Mouse (Mus musculus): ENCODE measurements at regions not wholly inside any gene's neighbourhood (a gene's known extent, or its start where the extent isn't known, plus 50 kb on each side); places are given as distances from the start of the nearest gene placed in this dataset.

DNA sequence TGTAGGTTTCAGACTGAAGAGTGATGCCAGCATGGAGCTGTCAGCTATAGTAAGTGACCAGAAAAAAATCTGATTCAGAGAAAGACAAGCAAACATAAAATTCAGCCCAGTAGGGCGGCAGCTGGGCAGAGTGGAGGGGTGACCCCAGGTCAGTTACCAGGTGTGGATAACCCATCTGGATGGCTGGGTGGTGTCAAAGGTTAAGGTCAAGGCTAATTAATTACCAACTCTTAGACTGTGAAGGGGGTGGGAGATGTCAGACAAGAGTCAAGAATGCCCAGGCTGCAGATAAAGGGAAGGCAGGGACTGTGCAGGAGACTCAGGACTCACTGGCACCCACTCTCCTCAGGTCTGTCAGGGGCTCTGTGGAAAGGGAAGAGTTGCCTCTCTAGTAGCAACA, 188.1 kb downstream of the Bcl2l11 start:
- no peak overlapping the region for H3K9ac ChIP-seq (ENCODE audit: low read depth, low read length)
- DNase-seq (ENCODE audit: low spot score) (no peak), ATAC-seq (ENCODE audit: low read depth) (no peak; the same call in 1 of the 2 replicates)
- no peak overlapping the region for H3K27ac ChIP-seq (replicated peaks; ENCODE audit: low read depth, low read length)
- no peak overlapping the region for H3K4me3 ChIP-seq (ENCODE audit: low read depth, low read length)
- no peak overlapping the region for H3K4me2 ChIP-seq (ENCODE audit: low read depth, low read length)
- peaks cover 32% of the 10 kb centered on the region for H3K4me1 ChIP-seq (ENCODE audit: control insufficient read depth, insufficient read depth, low read length)
- WGBS: 67% methylated on average over 1 of the region's 1 CpGs
- no peaks in the 10 kb centered on the region for H3K27me3 ChIP-seq (replicated peaks; ENCODE audit: control insufficient read depth, insufficient read depth, low read length)
- no peaks in the 10 kb centered on the region for H3K36me3 ChIP-seq (ENCODE audit: control insufficient read depth, insufficient read depth, low read length)
- H3K9me3 ChIP-seq (ENCODE audit: control insufficient read depth, low read length): no peaks in the 10 kb centered on the region

DNA sequence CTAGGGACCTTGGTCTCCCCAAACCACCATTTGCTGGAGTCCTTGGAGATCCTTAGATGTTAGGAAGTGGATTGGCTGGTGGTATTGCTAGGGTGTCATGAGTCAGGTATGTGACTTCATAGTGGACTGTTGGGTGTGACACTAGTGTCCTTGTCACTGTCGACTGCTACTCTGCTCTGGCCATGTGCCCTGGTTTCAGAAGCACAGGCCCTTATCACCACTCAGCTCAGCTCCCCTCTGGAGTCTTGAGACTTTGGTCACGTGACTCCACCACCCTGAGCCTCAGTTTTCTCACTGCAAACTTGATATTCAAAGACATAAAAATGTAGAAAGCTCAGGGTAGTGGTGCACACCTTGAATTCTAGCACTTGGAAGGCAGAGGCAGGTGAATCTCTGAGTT, 190.7 kb downstream of the Bcl2l11 start:
- Histone ChIP-seq H3K4me2 (ENCODE audit: low read depth, low read length) (no peak overlapping the region), H3K27me3 (replicated peaks; ENCODE audit: control insufficient read depth, insufficient read depth, low read length) (no peaks in the 10 kb centered on the region), H3K4me3 (ENCODE audit: low read depth, low read length) (no peak overlapping the region), H3K9ac (ENCODE audit: low read depth, low read length) (no peak overlapping the region), H3K27ac (replicated peaks; ENCODE audit: low read depth, low read length) (no peak overlapping the region), H3K36me3 (ENCODE audit: control insufficient read depth, insufficient read depth, low read length) (no peaks in the 10 kb centered on the region), H3K9me3 (ENCODE audit: control insufficient read depth, low read length) (no peaks in the 10 kb centered on the region), H3K4me1 (ENCODE audit: control insufficient read depth, insufficient read depth, low read length) (peaks cover 23% of the 10 kb centered on the region)
- no peak for DNase-seq (ENCODE audit: low spot score)
- WGBS: 89% methylated on average over 2 of the region's 2 CpGs
- no peak for ATAC-seq (ENCODE audit: low read depth)

DNA sequence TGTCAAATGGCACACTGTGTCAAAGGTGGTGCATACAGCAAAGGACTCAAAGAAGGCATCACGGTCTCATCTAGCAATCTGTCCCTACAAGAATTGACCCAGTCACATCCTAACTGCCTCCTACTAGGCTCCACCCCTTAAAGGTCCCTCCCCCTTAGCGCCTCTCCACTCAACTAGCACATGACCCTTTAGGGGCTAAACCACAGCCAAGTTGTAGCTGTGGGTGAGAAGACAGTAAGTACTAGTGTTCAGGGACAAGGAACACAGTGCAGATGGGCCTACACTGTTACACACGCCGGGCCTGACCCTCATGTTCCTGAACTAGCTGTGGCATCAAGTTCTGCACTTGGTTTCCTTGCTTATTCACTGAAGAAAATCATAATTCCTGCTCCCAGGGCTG, 192.4 kb downstream of the Bcl2l11 start:
- Histone ChIP-seq H3K4me3 (ENCODE audit: low read depth, low read length) (no peak overlapping the region), H3K27me3 (replicated peaks; ENCODE audit: control insufficient read depth, insufficient read depth, low read length) (no peaks in the 10 kb centered on the region), H3K9me3 (ENCODE audit: control insufficient read depth, low read length) (no peaks in the 10 kb centered on the region), H3K9ac (ENCODE audit: low read depth, low read length) (no peak overlapping the region), H3K36me3 (ENCODE audit: control insufficient read depth, insufficient read depth, low read length) (no peaks in the 10 kb centered on the region), H3K4me1 (ENCODE audit: control insufficient read depth, insufficient read depth, low read length) (peaks cover 11% of the 10 kb centered on the region), H3K27ac (replicated peaks; ENCODE audit: low read depth, low read length) (no peak overlapping the region), H3K4me2 (ENCODE audit: low read depth, low read length) (no peak overlapping the region)
- 68% methylated on average over 4 of the region's 4 CpGs for WGBS
- ATAC-seq (ENCODE audit: low read depth) (no peak), DNase-seq (ENCODE audit: low spot score) (no peak)

DNA sequence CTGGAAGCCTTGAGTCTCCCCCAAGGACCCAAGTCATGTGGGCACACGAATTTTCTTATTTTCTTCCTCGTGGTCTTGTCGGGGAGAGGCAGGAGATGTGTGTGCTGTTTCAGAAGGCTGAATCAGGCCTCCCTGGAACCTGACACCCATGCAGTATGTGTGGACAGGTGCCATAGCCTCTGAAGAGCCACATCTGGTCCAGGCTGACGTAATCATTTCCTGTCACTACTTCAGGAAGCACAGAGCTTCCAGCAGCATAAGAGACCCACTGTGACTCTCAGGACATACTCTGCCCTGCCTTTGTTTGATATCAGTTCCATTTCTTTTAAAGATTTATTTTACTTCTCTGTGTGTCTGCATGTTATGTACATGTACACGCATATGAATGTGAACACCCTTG, 193.1 kb downstream of the Bcl2l11 start:
- DNase-seq (ENCODE audit: low spot score) (peak; percentile 76), ATAC-seq (ENCODE audit: low read depth) (peak; percentile 71)
- Histone ChIP-seq H3K4me2 (ENCODE audit: low read depth, low read length) (no peak overlapping the region), H3K9me3 (ENCODE audit: control insufficient read depth, low read length) (no peaks in the 10 kb centered on the region), H3K4me1 (ENCODE audit: control insufficient read depth, insufficient read depth, low read length) (peaks cover 11% of the 10 kb centered on the region; the same call in 1 of the 2 replicates), H3K27ac (replicated peaks; ENCODE audit: low read depth, low read length) (no peak overlapping the region; the same call in 1 of the 2 replicates), H3K4me3 (ENCODE audit: low read depth, low read length) (no peak overlapping the region), H3K36me3 (ENCODE audit: control insufficient read depth, insufficient read depth, low read length) (no peaks in the 10 kb centered on the region), H3K9ac (ENCODE audit: low read depth, low read length) (no peak overlapping the region), H3K27me3 (replicated peaks; ENCODE audit: control insufficient read depth, insufficient read depth, low read length) (no peaks in the 10 kb centered on the region)
- 26% methylated on average over 5 of the region's 5 CpGs for WGBS

DNA sequence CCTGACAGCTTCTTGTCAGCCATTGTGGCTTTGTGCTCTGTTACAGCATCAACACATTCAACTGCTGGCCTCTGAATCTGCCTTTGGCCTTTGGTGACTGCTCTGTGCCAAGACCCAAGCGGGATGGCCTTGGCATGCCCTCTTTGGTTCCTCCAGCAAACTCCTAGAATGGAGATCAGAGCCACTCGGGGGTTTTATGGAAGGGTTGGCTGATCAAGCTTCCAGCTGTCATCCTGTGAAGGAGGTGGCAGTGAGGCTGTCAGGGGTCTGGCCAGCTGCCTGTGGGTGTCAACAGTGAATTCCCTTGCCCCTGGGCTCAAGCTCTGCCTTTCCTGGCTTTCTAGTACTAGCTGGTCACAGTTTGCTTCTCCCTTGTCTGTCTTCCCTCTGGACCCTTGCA, 195.6 kb downstream of the Bcl2l11 start:
- H3K4me1 ChIP-seq (ENCODE audit: control insufficient read depth, insufficient read depth, low read length): peaks cover 25% of the 10 kb centered on the region
- WGBS: 74% methylated on average over 2 of the region's 2 CpGs
- no peaks in the 10 kb centered on the region for H3K36me3 ChIP-seq (ENCODE audit: control insufficient read depth, insufficient read depth, low read length)
- 0 out of 2 replicates have a peak overlapping the region, but pooled peaks have one; percentile 5 for H3K27ac ChIP-seq (replicated peaks; ENCODE audit: low read depth, low read length)
- no peak for ATAC-seq (ENCODE audit: low read depth)
- DNase-seq (ENCODE audit: low spot score): peak; percentile 61
- no peak overlapping the region for H3K9ac ChIP-seq (ENCODE audit: low read depth, low read length)
- H3K27me3 ChIP-seq (replicated peaks; ENCODE audit: control insufficient read depth, insufficient read depth, low read length): no peaks in the 10 kb centered on the region
- no peaks in the 10 kb centered on the region for H3K9me3 ChIP-seq (ENCODE audit: control insufficient read depth, low read length)
- no peak overlapping the region for H3K4me2 ChIP-seq (ENCODE audit: low read depth, low read length)
- no peak overlapping the region for H3K4me3 ChIP-seq (ENCODE audit: low read depth, low read length)

DNA sequence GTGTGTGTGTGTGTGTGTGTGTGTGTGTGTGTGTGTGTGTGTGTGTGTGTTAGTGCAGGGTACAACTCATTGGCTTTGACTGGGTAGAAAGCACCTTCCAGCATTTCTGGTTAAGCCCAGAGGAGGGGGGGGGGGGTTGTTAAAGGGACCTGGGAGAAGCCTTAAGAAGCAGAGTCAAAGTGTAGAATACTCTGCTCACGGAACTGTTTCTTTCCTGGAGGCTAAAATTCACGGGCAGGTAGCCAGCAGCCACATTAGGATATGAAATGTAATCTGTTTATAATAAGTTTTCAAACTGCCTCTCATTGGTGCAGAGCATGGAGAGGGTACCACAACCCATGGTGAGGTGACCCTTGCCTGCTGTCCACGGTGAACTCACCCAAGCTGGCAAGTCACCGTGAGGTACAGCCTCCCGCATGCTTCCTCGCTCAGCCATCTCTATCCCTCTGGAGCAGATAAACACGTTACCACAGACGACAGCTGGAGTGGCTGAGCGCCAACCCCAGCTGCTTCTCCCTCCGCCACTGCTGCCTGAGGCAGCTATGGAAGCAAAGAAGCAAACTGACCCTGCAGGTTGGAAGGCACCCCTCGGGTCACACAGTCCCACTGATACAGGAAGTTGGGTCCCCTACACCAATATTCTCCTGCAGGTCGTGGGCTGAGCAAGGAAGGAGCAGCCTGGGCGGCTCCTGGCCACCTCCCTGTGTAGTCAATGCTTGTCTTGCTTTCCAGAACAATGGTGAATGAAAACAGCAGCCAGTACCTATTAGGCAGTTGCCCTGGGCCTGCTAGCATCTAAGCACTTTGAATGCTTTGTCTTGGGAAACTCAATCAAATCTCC, 198.6 kb downstream of the Bcl2l11 start:
- Histone ChIP-seq H3K4me3 (ENCODE audit: low read depth, low read length) (no peak overlapping the region), H3K27ac (replicated peaks; ENCODE audit: low read depth, low read length) (peak overlapping the region; percentile 80), H3K36me3 (ENCODE audit: control insufficient read depth, insufficient read depth, low read length) (no peaks in the 10 kb centered on the region), H3K4me2 (ENCODE audit: low read depth, low read length) (peak overlapping the region; percentile 41), H3K9ac (ENCODE audit: low read depth, low read length) (no peak overlapping the region), H3K27me3 (replicated peaks; ENCODE audit: control insufficient read depth, insufficient read depth, low read length) (no peaks in the 10 kb centered on the region), H3K9me3 (ENCODE audit: control insufficient read depth, low read length) (no peaks in the 10 kb centered on the region), H3K4me1 (ENCODE audit: control insufficient read depth, insufficient read depth, low read length) (peaks cover 17% of the 10 kb centered on the region)
- DNase-seq (ENCODE audit: low spot score) (peak; percentile 90), ATAC-seq (ENCODE audit: low read depth) (peak; percentile 83)
- 13% methylated on average over 13 of the region's 13 CpGs for WGBS

DNA sequence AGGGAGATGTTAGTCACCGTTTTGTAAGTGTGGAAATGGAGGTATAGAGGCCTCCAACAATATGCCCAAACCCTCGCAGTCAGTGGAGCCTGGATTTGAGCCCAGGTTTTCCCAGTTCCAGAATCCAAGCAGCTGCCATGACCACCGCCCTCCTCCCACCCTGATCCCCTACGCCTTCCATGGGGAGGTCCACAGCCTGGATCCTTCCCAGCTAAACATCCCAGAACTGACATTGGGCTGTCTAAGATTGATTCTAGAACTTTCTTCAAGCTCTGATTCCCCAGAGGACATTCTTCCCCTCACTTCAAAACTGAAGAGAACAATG, 199.2 kb downstream of the Bcl2l11 start:
- Histone ChIP-seq H3K4me1 (ENCODE audit: control insufficient read depth, insufficient read depth, low read length) (peaks cover 17% of the 10 kb centered on the region), H3K4me2 (ENCODE audit: low read depth, low read length) (0 out of 2 replicates have a peak overlapping the region, but pooled peaks have one; percentile 41), H3K4me3 (ENCODE audit: low read depth, low read length) (no peak overlapping the region), H3K36me3 (ENCODE audit: control insufficient read depth, insufficient read depth, low read length) (no peaks in the 10 kb centered on the region), H3K27me3 (replicated peaks; ENCODE audit: control insufficient read depth, insufficient read depth, low read length) (no peaks in the 10 kb centered on the region), H3K9ac (ENCODE audit: low read depth, low read length) (no peak overlapping the region), H3K27ac (replicated peaks; ENCODE audit: low read depth, low read length) (peak overlapping the region; percentile 80), H3K9me3 (ENCODE audit: control insufficient read depth, low read length) (no peaks in the 10 kb centered on the region)
- DNase-seq (ENCODE audit: low spot score) (no peak), ATAC-seq (ENCODE audit: low read depth) (peak; percentile 38; the same call in 1 of the 2 replicates)
- WGBS: 54% methylated on average over 4 of the region's 4 CpGs

DNA sequence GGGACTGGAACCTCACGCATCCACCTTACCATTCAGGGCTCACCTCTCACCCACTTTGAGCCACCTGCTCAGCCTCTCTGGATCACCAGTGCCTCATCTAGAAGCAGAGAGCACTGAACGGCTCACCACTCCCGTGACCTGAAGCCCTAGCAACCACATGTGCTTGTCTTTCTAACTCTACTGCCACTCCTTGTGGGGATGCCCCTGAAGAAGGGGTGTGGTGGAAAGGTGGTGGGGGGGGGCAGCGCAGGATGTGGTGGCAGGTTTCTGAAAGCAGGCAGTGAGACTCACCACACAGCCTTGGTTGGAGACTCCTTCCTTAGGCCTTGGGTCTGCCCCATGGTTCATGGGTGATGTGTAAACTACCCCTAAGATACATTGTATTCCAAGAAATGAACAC, 199.6 kb downstream of the Bcl2l11 start:
- H3K9ac ChIP-seq (ENCODE audit: low read depth, low read length): no peak overlapping the region
- 80% methylated on average over 4 of the region's 4 CpGs for WGBS
- ATAC-seq (ENCODE audit: low read depth) (no peak), DNase-seq (ENCODE audit: low spot score) (no peak)
- no peaks in the 10 kb centered on the region for H3K27me3 ChIP-seq (replicated peaks; ENCODE audit: control insufficient read depth, insufficient read depth, low read length)
- no peaks in the 10 kb centered on the region for H3K36me3 ChIP-seq (ENCODE audit: control insufficient read depth, insufficient read depth, low read length)
- H3K4me1 ChIP-seq (ENCODE audit: control insufficient read depth, insufficient read depth, low read length): peaks cover 17% of the 10 kb centered on the region
- no peak overlapping the region; the same call in 1 of the 2 replicates for H3K27ac ChIP-seq (replicated peaks; ENCODE audit: low read depth, low read length)
- H3K9me3 ChIP-seq (ENCODE audit: control insufficient read depth, low read length): no peaks in the 10 kb centered on the region
- H3K4me3 ChIP-seq (ENCODE audit: low read depth, low read length): no peak overlapping the region
- H3K4me2 ChIP-seq (ENCODE audit: low read depth, low read length): no peak overlapping the region

DNA sequence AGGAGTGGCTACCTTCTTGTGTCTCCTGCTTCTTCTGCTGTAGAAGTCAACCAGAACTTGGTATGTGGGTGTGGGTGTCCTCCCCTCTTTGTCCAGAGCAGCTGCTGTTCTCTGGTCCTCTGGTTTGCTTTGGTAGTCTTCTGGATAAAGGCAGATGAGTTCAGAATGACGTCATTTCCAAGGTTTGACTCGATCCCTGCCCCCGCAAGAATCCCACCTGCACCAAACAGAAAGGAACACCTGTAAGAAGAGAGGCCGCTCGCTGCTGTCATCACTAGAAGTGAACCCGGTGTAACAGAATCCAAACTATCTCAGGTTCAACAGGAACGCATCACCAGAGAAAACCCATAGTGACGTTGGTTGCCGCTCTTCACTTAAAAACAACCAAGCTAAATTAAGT, 205.0 kb downstream of the Bcl2l11 start:
- Histone ChIP-seq H3K27me3 (replicated peaks; ENCODE audit: control insufficient read depth, insufficient read depth, low read length) (no peaks in the 10 kb centered on the region), H3K4me3 (ENCODE audit: low read depth, low read length) (no peak overlapping the region), H3K9ac (ENCODE audit: low read depth, low read length) (no peak overlapping the region), H3K4me2 (ENCODE audit: low read depth, low read length) (no peak overlapping the region), H3K9me3 (ENCODE audit: control insufficient read depth, low read length) (no peaks in the 10 kb centered on the region), H3K27ac (replicated peaks; ENCODE audit: low read depth, low read length) (no peak overlapping the region), H3K4me1 (ENCODE audit: control insufficient read depth, insufficient read depth, low read length) (peaks cover 20% of the 10 kb centered on the region), H3K36me3 (ENCODE audit: control insufficient read depth, insufficient read depth, low read length) (no peaks in the 10 kb centered on the region)
- DNase-seq (ENCODE audit: low spot score): no peak
- WGBS: 76% methylated on average over 9 of the region's 9 CpGs
- ATAC-seq (ENCODE audit: low read depth): no peak

All from embryonic facial prominence, embryonic 14.5 days (tissue).